Mouse (Mus musculus) liver, embryonic 15.5 days (tissue): Measurements from ENCODE around the gene Pes1. TPM values are rescaled to one million over a fixed set of nuclear protein-coding genes. Genes with fewer than 3 reads are reported as not detected.
"Not testable (repeated sequence)": the region's sequence is repeated elsewhere in the genome, so short reads cannot be mapped to it uniquely, and the experiment has no call there.

Experiments used
- ATAC-seq: fragments of 200-750 bp; cut with Nextera tagmentation; 2 replicates; pipeline ENCODE4 v1.8.0; 2017; ENCODE audit warnings: moderate number of reproducible peaks, mild to moderate bottlenecking, moderate library complexity; ENCODE audit not compliant: insufficient read depth
- H3K27ac ChIP-seq: fragments of 300-500 bp; sonication (generic); replicated peaks from 2 replicates; pipeline ENCODE4 v1.5.1; 2015; ENCODE audit warnings: mild to moderate bottlenecking, inconsistent platforms
- H3K27me3 ChIP-seq: fragments of 300-500 bp; sonication (generic); 2 replicates; pipeline ENCODE4 v1.6.1; 2015; ENCODE audit warnings: mild to moderate bottlenecking, inconsistent platforms
- H3K36me3 ChIP-seq: fragments of 300-500 bp; sonication (generic); replicated peaks from 2 replicates; pipeline ENCODE4 v1.6.1; 2015; ENCODE audit warnings: moderate library complexity, mild to moderate bottlenecking, inconsistent platforms
- H3K4me1 ChIP-seq: fragments of 300-500 bp; sonication (generic); replicated peaks from 2 replicates; pipeline ENCODE4 v1.6.1; 2015; ENCODE audit warnings: inconsistent platforms
- H3K4me2 ChIP-seq: fragments of 300-500 bp; sonication (generic); 2 replicates; pipeline ENCODE4 v1.6.1; 2015; ENCODE audit warnings: moderate library complexity, mild to moderate bottlenecking, inconsistent platforms
- H3K4me3 ChIP-seq: fragments of 300-500 bp; sonication (generic); replicated peaks from 2 replicates; pipeline ENCODE4 v1.5.1; 2015; ENCODE audit warnings: mild to moderate bottlenecking, inconsistent platforms
- H3K9ac ChIP-seq: fragments of 300-500 bp; sonication (generic); 2 replicates; pipeline ENCODE4 v1.6.1; 2015; ENCODE audit warnings: moderate library complexity, mild to moderate bottlenecking, inconsistent platforms
- H3K9me3 ChIP-seq: fragments of 300-500 bp; sonication (generic); replicated peaks from 2 replicates; pipeline ENCODE4 v1.6.1; 2016; ENCODE audit warnings: inconsistent platforms
- WGBS: fragments of 180-500 bp; shearing (Covaris S2); methylation state at CpG from one replicate; pipeline ENCODE4 v1.1.7; 2015; ENCODE audit warnings: mixed read lengths; ENCODE audit not compliant: insufficient replicate concordance; 5-methylcytosine and 5-hydroxymethylcytosine counted together
- polyA plus RNA-seq: library from polyadenylated mRNA; unstranded; fragments of >200 nt; fragmentation: Nextera tagmentation; extraction: Ambion mirVana; gene quantifications from 2 replicates; pipeline ENCODE4 v1.2.1, GENCODE M21; 2015

The Pes1 gene
- polyA plus RNA-seq, 1 experiment from 2014 or later: 37.2 TPM

GRCm38 (mm10) chr11:4006462-4006861 lies 42.7 kb downstream of the Pes1 start:
- no peak for ATAC-seq
- Histone ChIP-seq H3K27me3 (no peaks in the 10 kb centered on the region), H3K9me3 (no peaks in the 10 kb centered on the region), H3K4me3 (no peak overlapping the region), H3K4me1 (no peaks in the 10 kb centered on the region), H3K4me2 (no peak overlapping the region), H3K9ac (no peak overlapping the region), H3K27ac (no peak overlapping the region), H3K36me3 (no peaks in the 10 kb centered on the region)
- 59% methylated on average over 3 of the region's 3 CpGs for WGBS

GRCm38 (mm10) chr11:4012616-4013015 lies 48.8 kb downstream of the Pes1 start:
- Histone ChIP-seq H3K27me3 (no peaks in the 10 kb centered on the region), H3K27ac (no peak overlapping the region), H3K36me3 (no peaks in the 10 kb centered on the region), H3K4me2 (no peak overlapping the region), H3K4me3 (no peak overlapping the region), H3K9me3 (no peaks in the 10 kb centered on the region), H3K9ac (no peak overlapping the region), H3K4me1 (no peaks in the 10 kb centered on the region)
- no peak for ATAC-seq
- 58% methylated on average over 1 of the region's 1 CpGs for WGBS

GRCm38 (mm10) chr11:4015796-4016195 lies 52.0 kb downstream of the Pes1 start:
- H3K9ac ChIP-seq, H3K4me1 ChIP-seq, H3K27ac ChIP-seq, H3K9me3 ChIP-seq, ATAC-seq, H3K36me3 ChIP-seq, H3K4me3 ChIP-seq, H3K4me2 ChIP-seq, H3K27me3 ChIP-seq: not testable (repeated sequence)
- WGBS: 68% methylated on average over 14 of the region's 14 CpGs

GRCm38 (mm10) chr11:4022111-4022510 lies 58.3 kb downstream of the Pes1 start:
- H3K4me2 ChIP-seq, H3K4me1 ChIP-seq: not testable (repeated sequence)

GRCm38 (mm10) chr11:4023321-4023720 lies 59.5 kb downstream of the Pes1 start:
- Histone ChIP-seq H3K9me3 (no peaks in the 10 kb centered on the region), H3K36me3 (no peaks in the 10 kb centered on the region), H3K27ac (no peak overlapping the region), H3K4me1 (no peaks in the 10 kb centered on the region), H3K4me3 (no peak overlapping the region), H3K27me3 (no peaks in the 10 kb centered on the region), H3K4me2 (no peak overlapping the region), H3K9ac (no peak overlapping the region)
- ATAC-seq: no peak
- WGBS: 31% methylated on average over 2 of the region's 2 CpGs

More at GRCm38 (mm10) chr11:4022111-4022510, 58.3 kb downstream of the Pes1 start:
- H3K36me3 ChIP-seq, H3K9me3 ChIP-seq, ATAC-seq, H3K27ac ChIP-seq, H3K9ac ChIP-seq, H3K4me3 ChIP-seq, H3K27me3 ChIP-seq: not testable (repeated sequence)
- WGBS: 56% methylated on average over 13 of the region's 13 CpGs

- H3K36me3 ChIP-seq: no peaks in the 10 kb centered on the region
- no peaks in the 10 kb centered on the region for H3K9me3 ChIP-seq
- 70% methylated on average over 8 of the region's 8 CpGs for WGBS
- H3K27ac ChIP-seq: no peak overlapping the region
- no peak overlapping the region for H3K4me3 ChIP-seq
- ATAC-seq: no peak
- no peaks in the 10 kb centered on the region for H3K27me3 ChIP-seq
- no peak overlapping the region for H3K4me2 ChIP-seq
- H3K4me1 ChIP-seq: no peaks in the 10 kb centered on the region
- H3K9ac ChIP-seq: no peak overlapping the region
These were observed 63.3 kb downstream of the Pes1 start for GRCm38 (mm10) chr11:4027066-4027465.

- Histone ChIP-seq H3K36me3 (no peaks in the 10 kb centered on the region), H3K4me2 (no peak overlapping the region), H3K4me3 (no peak overlapping the region), H3K4me1 (0 out of 2 replicates have a peak, but pooled peaks cover 5% of the 10 kb centered on the region), H3K9ac (no peak overlapping the region), H3K27ac (no peak overlapping the region), H3K9me3 (no peaks in the 10 kb centered on the region), H3K27me3 (no peaks in the 10 kb centered on the region)
- ATAC-seq: no peak
- 63% methylated on average over 9 of the region's 9 CpGs for WGBS
These were observed 64.0 kb downstream of the Pes1 start for GRCm38 (mm10) chr11:4027561-4028334.

- H3K27ac ChIP-seq: no peak overlapping the region
- H3K4me1 ChIP-seq: peaks cover 5% of the 10 kb centered on the region; the same call in 1 of the 2 replicates
- no peaks in the 10 kb centered on the region for H3K9me3 ChIP-seq
- H3K27me3 ChIP-seq: no peaks in the 10 kb centered on the region
- 61% methylated on average over 4 of the region's 4 CpGs for WGBS
- no peak overlapping the region for H3K4me2 ChIP-seq
- H3K36me3 ChIP-seq: no peaks in the 10 kb centered on the region
- no peak for ATAC-seq
- no peak overlapping the region for H3K4me3 ChIP-seq
- H3K9ac ChIP-seq: no peak overlapping the region
These were observed 65.6 kb downstream of the Pes1 start for GRCm38 (mm10) chr11:4029343-4029742.

Other genes starting within 250 kb of the Pes1 start
- 0.09 TPM in 2 replicates for gene Osbp2, start 100.1 kb upstream of the Pes1 start, polyA plus RNA-seq
- gene 4921536K21Rik, start 68.9 kb upstream of the Pes1 start, polyA plus RNA-seq: not detected in 2 replicates
- 0.13 and 0.38 TPM in 2 replicates for gene Dusp18, start 68.7 kb upstream of the Pes1 start, polyA plus RNA-seq
- 0.43 and 0.44 TPM in 2 replicates for gene Slc35e4, start 49.3 kb upstream of the Pes1 start, polyA plus RNA-seq
- 28.6 and 32.0 TPM in 2 replicates for gene Tcn2, start 31.8 kb upstream of the Pes1 start, polyA plus RNA-seq
- gene 4930556J24Rik, start 12.8 kb downstream of the Pes1 start, polyA plus RNA-seq: 0.17 TPM in 1 of 2 replicates, not detected in the other
- 1.6 and 2.1 TPM in 2 replicates for gene Gal3st1, start 19.7 kb downstream of the Pes1 start, polyA plus RNA-seq
- gene Sec14l4, start 67.5 kb downstream of the Pes1 start, polyA plus RNA-seq: 3.6 and 5.1 TPM in 2 replicates
- gene Sec14l3, start 100.9 kb downstream of the Pes1 start, polyA plus RNA-seq: not detected in 2 replicates
- gene Mtfp1, start 131.5 kb downstream of the Pes1 start, polyA plus RNA-seq: 20.4 and 23.2 TPM in 2 replicates
- gene Sec14l2, start 159.4 kb downstream of the Pes1 start, polyA plus RNA-seq: 9.1 and 11.0 TPM in 2 replicates
- gene Rnf215, start 171.2 kb downstream of the Pes1 start, polyA plus RNA-seq: 5.0 and 5.9 TPM in 2 replicates
- 0.47 and 0.76 TPM in 2 replicates for gene Ccdc157, start 196.3 kb downstream of the Pes1 start, polyA plus RNA-seq
- gene Sf3a1, start 196.4 kb downstream of the Pes1 start, polyA plus RNA-seq: 19.3 and 19.4 TPM in 2 replicates
- 7.0 TPM in 2 replicates for gene Tbc1d10a, start 222.8 kb downstream of the Pes1 start, polyA plus RNA-seq